Mouse (Mus musculus) retina, postnatal 7 days (tissue): ENCODE measurements around the gene Usp20.

ENCODE experiments used
- DNase-seq: peaks from one replicate; pipeline ENCODE4 v3.0.0-alpha.2; 2012; ENCODE audit warnings: low read depth, low spot score

Usp20 gene

DNA sequence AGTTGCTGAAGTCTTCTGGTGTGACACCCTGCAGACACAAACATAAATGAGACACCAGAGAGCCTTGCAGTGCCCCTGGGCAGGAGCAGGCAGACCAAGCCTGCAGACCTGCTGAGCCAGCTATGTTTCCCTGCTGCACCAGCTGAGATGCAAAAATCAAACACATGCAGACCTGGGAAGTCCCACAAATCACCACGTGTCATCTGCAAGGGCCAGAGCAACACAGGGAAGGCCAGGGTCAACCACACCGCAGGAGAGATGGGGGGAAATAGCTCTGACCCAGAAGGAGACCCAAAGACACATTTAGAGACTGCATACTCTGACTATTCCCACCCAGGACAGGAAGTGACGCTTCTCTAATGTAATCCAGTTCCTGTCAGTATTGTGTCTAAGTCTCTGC is 58.4 kb downstream of the Usp20 start:
- DNase-seq = no peak

- no peak for DNase-seq
These were observed 59.3 kb downstream of the Usp20 start for GRCm38 (mm10) chr2:31041386-31041785.

DNA sequence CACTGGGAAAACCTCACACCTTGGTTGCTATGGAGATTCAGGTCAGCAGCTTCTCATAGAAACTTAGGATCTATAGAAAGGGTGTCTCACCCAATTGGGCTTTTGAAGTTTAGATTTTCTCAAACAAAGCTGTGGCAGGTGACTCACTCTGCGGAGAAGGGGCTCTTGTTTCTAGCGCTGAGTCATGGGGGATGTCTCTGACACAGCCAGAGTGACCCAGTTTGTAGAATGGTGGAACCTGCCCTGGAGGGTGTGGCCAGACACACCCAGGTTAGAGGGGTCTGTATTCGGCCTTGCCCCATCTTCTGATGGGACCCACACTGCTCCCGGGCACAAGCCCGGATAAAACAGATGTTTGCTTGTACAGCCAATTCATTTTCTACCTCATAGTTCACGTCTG is 60.8 kb downstream of the Usp20 start:
- DNase-seq = no peak

GRCm38 (mm10) chr2:31043856-31044255 is 61.8 kb downstream of the Usp20 start:
- DNase-seq = no peak

- DNase-seq = no peak
These were observed 66.0 kb downstream of the Usp20 start for GRCm38 (mm10) chr2:31048037-31048436.

GRCm38 (mm10) chr2:31052441-31052840 is 70.4 kb downstream of the Usp20 start:
- DNase-seq = no peak

DNA sequence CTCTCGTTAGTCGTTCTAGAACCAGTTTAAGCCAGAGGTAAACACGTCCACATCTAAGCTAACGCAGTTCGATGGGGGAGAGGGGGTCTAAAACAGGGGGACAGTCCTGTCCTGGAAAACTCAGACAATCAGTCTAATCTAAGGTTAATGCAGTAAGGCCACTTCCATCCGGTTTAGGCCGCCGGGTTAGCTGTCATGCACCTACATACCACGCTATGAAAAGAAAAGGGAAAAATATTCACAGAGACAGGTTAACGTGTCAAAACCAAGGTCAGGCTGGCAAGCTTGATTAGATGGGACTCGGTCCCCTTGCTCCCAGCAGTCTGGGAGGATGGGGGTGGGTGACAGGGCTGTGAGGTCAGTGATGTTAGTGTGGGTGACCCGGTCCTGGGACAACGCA is 71.3 kb downstream of the Usp20 start:
- no peak for DNase-seq

DNA sequence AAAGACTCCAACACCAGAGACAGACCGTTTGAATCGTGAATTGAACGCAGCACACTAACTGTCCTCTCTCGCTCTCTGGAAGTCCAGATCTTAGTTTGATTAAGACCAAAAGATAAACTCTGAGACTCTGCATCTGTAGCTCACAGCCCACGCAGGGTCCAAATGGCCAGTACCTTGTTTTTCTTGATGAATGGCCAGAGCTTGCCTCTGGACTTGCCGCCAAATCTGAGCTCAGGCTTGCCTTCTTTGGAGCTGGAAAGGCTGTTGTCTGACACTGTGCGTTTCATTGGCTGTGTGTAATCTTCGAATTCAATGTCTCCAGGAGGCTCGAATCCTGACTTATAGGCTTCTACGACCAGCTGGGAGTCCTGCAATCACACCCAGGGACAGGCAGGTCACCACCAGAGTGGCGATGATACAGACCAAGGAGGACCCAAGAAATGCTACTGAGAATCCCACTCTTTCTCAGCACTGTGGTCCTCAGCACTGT is 71.8 kb downstream of the Usp20 start:
- DNase-seq = no peak

GRCm38 (mm10) chr2:31056070-31056469 is 74.0 kb downstream of the Usp20 start:
- no peak for DNase-seq

DNA sequence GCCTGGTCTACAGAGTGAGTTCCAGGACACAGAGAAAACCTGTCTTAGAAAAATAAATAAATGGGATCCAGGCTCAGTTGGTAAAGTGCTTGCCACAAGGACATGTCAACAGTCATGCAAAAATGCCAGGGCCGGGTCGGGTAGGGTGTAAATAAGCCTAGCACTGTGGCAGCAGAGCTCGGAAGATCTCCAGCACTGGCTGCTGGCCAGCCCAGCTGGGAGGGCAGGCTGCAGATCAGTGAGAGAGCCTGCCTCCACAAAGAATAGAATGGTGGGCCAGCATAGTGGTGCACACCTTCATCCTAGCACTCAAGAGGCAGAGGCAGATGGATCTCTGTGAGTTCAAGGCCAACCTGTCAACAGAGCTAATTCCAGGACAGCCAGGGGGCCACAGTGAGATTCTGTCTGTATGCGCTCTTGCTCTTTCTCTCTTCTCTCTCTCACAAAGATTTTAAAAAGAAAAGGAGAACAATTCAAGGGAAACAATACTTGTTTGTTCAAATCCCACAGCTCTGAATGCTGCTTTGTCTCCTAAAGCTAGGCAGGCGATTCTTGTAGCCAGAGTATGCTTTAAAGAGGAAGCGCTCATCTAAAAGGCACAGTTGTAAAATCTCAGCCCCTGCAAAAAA is 75.6 kb downstream of the Usp20 start:
- no peak for DNase-seq

GRCm38 (mm10) chr2:31058443-31058842 is 76.4 kb downstream of the Usp20 start:
- DNase-seq = no peak

- DNase-seq = no peak
These were observed 78.2 kb downstream of the Usp20 start for GRCm38 (mm10) chr2:31060271-31060670.

- no peak for DNase-seq
These were observed 79.0 kb downstream of the Usp20 start for GRCm38 (mm10) chr2:31060787-31061730.

DNA sequence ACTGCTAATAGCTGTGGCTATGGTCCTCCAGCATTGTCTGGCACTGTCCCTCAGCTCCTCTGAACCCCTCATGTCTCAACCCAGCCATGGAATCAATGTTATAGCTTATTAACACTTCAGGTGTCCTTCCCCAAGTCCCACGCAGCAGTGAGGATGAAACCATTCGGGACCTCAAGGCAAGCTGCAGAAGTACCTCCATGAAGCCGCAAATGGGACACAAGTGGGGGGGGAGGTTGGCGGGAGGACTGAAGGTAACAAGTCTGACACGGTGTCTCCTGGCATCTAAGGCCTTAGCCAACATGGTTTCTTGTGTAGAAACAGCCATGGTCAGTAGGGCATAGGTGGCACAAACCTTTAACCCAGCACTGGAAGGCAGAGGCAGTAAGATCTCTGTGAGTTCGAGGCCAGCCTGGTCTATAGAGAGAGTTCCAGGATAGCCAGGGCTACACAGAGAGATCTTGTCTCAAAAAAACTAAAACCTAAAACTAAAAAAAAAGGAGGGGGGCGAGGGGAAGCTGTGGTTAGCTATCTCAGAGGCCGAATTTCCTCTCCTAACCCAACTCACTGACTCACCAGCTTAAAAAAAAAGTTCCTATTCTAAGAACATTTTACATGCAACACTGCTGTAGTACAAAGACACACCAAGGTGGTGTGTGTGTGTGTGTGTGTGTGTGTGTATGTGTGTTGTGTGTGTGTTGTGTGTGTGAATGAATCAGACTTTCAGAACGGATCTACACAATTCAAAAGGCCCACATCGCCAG is 80.0 kb downstream of the Usp20 start:
- DNase-seq = no peak

DNA sequence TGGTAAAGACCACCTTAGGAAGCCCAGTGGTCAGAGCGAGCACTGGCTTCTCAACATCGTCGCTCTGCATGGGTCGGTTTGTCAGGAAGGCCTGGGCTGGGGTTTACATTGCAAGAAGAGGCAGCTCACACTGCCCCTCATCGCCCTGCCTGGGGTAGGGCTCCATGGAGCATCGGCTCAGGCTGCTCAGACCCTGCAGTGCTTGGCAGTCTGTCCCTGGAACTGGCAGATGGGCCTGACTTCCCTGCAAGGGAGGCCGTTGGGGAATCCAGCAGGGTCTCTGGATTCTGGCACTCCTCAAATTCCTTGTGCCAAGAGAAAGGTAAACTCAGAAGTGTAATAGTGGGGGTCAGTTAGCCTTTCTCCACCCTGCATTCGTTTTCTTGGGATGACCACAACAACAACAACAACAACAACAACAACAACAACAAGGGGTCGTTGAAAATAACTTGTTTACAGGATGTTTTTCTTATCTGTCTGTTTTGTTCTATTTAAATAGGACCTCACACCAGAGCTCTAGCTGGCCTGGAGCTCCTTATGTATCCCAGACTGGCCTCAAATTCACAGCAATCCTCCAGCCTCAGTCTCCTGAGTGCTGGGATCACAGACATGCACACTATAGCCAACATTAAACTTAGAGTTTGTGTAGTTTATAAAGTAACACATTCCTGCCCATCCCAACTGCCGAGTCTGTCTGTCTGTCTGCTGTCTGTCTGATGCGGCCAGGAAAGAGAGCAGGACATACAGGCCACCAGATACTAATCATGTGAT is 84.1 kb downstream of the Usp20 start:
- DNase-seq = no peak

- no peak for DNase-seq
These were observed 85.0 kb downstream of the Usp20 start for GRCm38 (mm10) chr2:31067059-31067595.

GRCm38 (mm10) chr2:31067696-31068245 is 85.7 kb downstream of the Usp20 start:
- DNase-seq = no peak

DNA sequence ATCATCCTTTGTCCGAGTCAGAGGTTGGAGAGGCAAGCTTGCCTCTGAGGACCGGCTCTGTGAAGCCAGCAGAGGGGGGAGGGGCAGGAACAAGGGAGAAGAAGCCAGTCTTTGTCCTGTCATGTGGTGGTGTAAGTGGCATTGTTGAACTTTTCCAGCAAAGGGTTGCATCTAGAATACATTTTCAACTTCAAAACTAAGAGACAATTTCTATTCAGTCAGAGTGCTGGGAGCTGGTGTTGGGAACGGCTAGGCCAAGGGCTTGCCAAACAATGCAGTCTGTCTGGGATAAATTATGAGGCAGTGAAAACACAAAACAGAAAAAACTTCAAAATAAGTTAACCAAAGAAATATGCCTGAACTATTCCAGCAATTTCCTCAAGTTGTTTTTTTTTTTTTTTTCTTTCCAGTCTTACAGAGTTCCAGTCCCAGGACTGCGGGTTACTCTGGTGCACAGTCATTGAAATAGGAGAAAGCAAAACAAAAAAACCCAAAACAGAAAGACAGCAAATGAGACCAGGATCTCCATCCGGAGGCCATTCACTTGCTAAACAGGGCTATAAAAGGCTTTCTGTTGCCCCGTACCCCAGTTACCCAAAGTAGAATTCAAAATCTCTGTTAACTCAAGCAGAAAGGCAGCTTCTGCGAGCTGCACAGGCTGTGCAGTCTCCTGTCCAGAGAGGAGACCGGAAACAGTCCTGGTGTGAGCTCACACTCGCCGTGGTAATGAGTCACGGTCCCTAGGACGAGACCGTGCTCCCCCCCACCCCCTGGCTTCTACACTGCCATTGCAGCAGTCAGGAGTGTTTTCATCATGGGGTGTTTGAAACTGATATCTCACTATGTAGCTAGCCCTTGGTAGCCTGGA is 86.4 kb downstream of the Usp20 start:
- no peak for DNase-seq

GRCm38 (mm10) chr2:31069114-31069445 is 87.0 kb downstream of the Usp20 start:
- DNase-seq = no peak

DNA sequence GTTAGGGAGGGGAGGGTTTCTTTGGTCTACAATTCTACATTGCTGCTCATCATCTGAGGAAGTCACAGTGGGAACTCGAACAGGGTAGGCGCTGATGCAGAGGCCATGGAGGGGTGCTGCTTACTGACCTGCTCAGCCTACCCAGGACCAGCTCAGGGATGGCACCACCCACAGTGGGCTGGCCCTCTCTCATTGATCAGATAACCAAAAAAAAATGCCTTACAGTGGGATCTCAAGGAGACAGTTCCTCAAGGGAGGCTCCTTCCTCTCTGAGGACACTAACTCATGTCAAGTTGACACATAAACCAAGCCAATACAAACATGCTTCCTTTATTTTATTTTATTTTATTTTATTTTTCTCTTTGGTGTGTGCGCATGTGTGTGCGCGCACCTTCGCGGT is 87.4 kb downstream of the Usp20 start:
- DNase-seq = no peak
